Mouse (Mus musculus): ENCODE measurements around the gene Fmnl1.

DNA sequence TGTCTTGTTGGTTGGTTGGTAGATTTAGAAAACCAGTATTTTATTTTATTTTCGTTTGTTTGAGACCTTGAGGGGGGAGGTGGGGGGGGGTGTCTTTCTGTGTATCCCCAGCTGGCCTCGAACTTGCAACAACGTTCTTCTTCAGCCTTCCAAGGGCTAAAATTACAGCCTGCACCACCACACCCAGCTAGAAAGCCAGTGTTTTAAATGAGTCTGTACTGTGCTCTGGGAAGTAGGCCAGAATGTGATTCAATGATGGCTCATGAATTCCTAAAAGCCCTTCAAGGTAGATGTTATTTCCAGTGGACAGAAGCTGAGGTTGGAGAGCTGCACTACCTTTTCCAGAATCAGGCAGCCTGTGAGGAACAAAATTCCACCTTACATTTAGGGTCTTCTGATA is 36.7 kb upstream of the Fmnl1 start:
- TF ChIP-seq CEBPB (IDR thresholded peaks at IDR 0.05; ENCODE audit: low read depth): no peak
- TF ChIP-seq CTCF (IDR thresholded peaks at IDR 0.05; ENCODE audit: control insufficient read depth, insufficient read depth, insufficient read length): no peak
- no peak for TF ChIP-seq MAX (IDR thresholded peaks at IDR 0.05)
- TF ChIP-seq USF1 (IDR thresholded peaks at IDR 0.05; ENCODE audit: low read depth): no peak

Data from C2C12 (cell line).